Mouse (Mus musculus): ENCODE results near the gene Dip2a.

Gene Dip2a

GRCm38 (mm10) chr10:76239401-76239800, 105.7 kb downstream of the Dip2a start:
- DNase-seq, result no peak

GRCm38 (mm10) chr10:76237341-76238225, 107.5 kb downstream of the Dip2a start, which contains the start of gene Prmt2:
TSS of gene Prmt2 (minus strand) at chr10:76237865.
- peak; percentile 93 for DNase-seq

DNA sequence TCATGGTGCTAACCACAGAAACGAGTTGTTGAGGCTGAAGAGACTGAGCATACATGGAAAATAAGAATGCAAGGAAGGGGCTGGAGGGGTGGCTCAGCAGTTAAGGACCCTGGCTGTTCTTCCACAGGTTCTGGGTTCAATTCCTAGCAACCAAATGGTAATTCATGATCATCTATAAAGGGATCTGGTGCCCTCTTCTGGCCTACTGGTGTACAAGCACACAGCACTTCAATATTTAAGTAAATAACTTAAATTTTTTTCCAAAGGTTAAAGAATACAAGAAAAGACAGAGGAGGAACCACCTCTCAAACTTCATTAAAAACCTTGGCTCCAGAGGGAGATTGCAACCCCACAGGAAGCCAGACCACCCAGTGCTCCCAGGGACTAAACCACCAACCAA, 115.5 kb downstream of the Dip2a start:
- no peak for DNase-seq

DNA sequence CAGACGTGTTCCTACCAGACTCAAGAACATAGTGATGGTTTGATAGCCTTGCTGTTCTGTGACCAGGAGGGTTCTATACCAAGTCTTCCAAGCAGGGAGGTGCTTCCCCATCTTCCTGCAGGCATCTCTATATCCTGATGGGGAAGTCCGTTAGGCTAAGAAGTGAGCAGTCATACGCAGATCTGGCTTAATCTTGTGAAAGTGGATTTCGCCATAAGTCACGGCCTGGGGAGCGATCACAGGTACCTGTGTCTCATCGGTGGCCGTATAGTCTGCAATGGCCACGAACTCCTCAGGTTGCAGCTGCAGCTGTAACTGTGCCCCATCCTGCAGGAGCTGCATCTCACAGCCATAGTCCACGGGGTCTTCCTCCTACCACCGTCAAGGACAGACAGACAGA, 119.1 kb downstream of the Dip2a start:
- DNase-seq, result no peak

DNA sequence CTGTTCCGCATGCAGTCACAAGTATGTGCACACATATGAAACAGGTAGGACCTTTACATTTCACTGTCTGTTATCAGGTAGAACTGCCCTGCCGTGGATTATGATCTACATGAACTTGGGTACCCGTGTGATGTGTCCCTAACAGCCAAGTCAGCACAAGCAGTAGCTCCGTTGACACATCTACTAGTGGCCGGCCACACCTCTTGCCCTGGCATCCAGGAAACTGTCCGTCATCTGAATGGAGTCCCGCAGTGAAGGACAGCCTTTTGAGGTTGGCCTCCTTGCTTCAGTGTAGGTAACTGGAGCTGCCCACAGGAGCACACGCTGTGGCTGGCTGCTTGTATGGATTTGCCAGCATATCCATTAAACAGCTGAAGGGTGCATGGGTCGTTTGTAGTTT, 126.9 kb downstream of the Dip2a start:
- DNase-seq, result no peak

DNA sequence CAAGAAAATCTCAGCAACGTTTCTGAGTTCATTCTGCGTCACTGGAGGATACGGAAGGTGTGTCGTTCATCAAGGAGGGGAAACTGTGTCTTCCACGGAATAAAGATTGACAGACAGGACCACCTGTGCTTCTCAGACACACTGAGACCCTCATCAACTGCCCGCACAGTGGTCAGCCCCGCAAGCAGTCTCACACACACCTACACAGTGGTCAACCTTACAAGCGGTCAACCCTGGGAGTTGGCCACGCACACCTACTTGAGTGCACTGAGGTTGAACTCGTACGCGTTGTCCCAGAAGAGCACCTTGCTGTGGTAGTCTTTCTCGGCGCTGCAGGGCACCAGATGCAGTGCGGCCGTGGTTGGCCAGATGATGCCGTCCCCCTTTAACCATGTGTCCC, 128.0 kb downstream of the Dip2a start:
- DNase-seq, result no peak

DNA sequence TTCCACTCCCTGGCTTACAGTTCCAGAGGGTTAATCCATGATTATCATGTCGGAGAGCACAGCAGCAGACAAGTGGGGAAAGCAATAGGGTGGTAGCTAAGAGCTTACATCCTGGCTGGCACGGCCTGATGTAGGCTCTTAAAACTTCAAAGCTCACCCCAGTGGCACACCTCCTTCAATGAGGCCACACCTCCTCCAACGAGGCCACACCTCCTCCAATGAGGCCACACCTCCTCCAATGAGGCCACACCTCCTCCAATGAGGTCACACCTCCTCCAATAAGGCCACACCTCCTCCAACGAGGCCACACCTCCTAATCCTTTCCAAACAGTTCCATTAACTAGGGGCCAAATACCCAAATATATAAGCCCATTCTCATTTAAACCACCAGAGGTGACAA, 130.9 kb downstream of the Dip2a start:
- no peak for DNase-seq

DNA sequence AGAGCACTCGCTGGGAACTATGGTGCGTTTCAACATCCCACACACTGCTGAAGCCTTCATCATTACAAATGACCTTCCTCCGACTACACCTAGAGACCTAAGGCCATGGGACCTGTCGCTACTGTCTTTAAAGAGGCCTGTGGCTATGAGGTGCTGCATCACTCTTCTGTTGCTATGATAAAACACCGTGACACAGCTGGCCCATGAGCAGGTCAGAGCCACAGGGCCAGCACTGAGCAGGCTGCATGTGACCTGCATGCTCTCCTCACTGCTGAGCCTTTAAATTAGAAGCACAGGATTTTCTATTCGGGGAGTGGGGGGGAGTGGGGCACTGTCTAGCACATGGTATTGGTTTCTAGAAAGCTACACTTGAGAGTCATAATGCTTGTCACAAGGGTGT, 133.0 kb downstream of the Dip2a start:
- no peak for DNase-seq

DNA sequence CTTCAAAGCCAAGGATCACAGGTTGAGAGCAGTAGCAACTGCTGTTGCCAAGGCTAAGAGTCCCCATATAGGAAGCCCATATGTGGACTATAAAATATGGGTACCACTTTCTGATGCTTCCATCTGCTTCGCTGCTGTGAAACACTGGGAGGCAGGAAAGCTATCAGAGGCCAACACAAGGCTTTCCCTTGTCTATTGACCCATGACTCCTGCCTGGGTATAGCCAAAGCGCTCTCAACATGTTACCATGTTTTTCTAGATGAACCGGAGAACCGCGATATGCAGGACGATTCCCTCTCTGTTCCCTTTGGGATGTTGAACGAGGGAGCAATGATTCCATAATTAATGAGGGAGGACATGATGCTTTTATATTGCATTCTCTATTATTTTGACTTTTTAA, 134.3 kb downstream of the Dip2a start:
- no peak for DNase-seq

Measured in right cerebral cortex, adult 18-20 months (tissue).